Mouse (Mus musculus) spleen, adult 12 weeks (tissue): ENCODE data around the gene Wdfy3.
"Not testable (repeated sequence)": the region's sequence is repeated elsewhere in the genome, so short reads cannot be mapped to it uniquely, and the experiment has no call there.

Experiments used
- DNase-seq: peaks from one replicate; pipeline ENCODE4 v3.0.0; 2022; ENCODE audit warnings: low spot score

Wdfy3 gene

GRCm38 (mm10) chr5:102069767-102070413, at the start of gene Wdfy3:
Gene Wdfy3 (minus strand): TSS chr5:102069921.
- DNase-seq, result peak; percentile 44

GRCm38 (mm10) chr5:102113009-102113408, 43.3 kb upstream of the Wdfy3 start:
- DNase-seq, result no peak

- DNase-seq, result no peak
These were observed 42.3 kb upstream of the Wdfy3 start for GRCm38 (mm10) chr5:102112034-102112433.

- DNase-seq, result no peak
These were observed 40.3 kb upstream of the Wdfy3 start for GRCm38 (mm10) chr5:102110031-102110430.

- no peak for DNase-seq
These were observed 36.2 kb upstream of the Wdfy3 start for GRCm38 (mm10) chr5:102105919-102106318.

- DNase-seq, result not testable (repeated sequence)
These were observed 32.1 kb upstream of the Wdfy3 start for GRCm38 (mm10) chr5:102101815-102102214.

- no peak for DNase-seq
These were observed 30.8 kb upstream of the Wdfy3 start for GRCm38 (mm10) chr5:102100246-102101241.

- no peak for DNase-seq
These were observed 25.9 kb upstream of the Wdfy3 start for GRCm38 (mm10) chr5:102095576-102095975.

GRCm38 (mm10) chr5:102090686-102091085, 21.0 kb upstream of the Wdfy3 start:
- DNase-seq, result no peak

- no peak for DNase-seq
These were observed 15.3 kb upstream of the Wdfy3 start for GRCm38 (mm10) chr5:102084737-102085705.

- no peak for DNase-seq
These were observed 4.4 kb upstream of the Wdfy3 start for GRCm38 (mm10) chr5:102074086-102074485.

GRCm38 (mm10) chr5:102072057-102072456, 2.3 kb upstream of the Wdfy3 start:
- DNase-seq, result no peak

- no peak for DNase-seq
These were observed 1.5 kb upstream of the Wdfy3 start for GRCm38 (mm10) chr5:102071241-102071640.

GRCm38 (mm10) chr5:102070788-102071187, 1.1 kb upstream of the Wdfy3 start:
- no peak for DNase-seq

- no peak for DNase-seq
These were observed 670 bp upstream of the Wdfy3 start for GRCm38 (mm10) chr5:102070414-102070768.

- no peak for DNase-seq
These were observed 512 bp downstream of the Wdfy3 start for GRCm38 (mm10) chr5:102069051-102069766.

GRCm38 (mm10) chr5:102066458-102066857, 3.3 kb downstream of the Wdfy3 start:
- DNase-seq, result no peak

- no peak for DNase-seq
These were observed 6.5 kb downstream of the Wdfy3 start for GRCm38 (mm10) chr5:102063013-102063752.

- DNase-seq, result no peak
These were observed 7.9 kb downstream of the Wdfy3 start for GRCm38 (mm10) chr5:102061816-102062215.

GRCm38 (mm10) chr5:102055946-102056345, 13.8 kb downstream of the Wdfy3 start:
- DNase-seq, result no peak
